Mouse (Mus musculus) layer of hippocampus, postnatal 14 days (tissue): Measurements from ENCODE around the gene Trappc3l. TPM values are rescaled to one million over a fixed set of nuclear protein-coding genes. Genes with fewer than 3 reads are reported as not detected.
"Not testable (repeated sequence)": the region's sequence is repeated elsewhere in the genome, so short reads cannot be mapped to it uniquely, and the experiment has no call there.

Experiments used
- DNase-seq, 2 experiments: peaks; one replicate each; pipeline ENCODE4 v3.0.0; 2021 to 2022; ENCODE audit warnings: low spot score in 2 of 2, mixed read lengths in 1 of 2
- long read RNA-seq, 2 experiments: library from polyadenylated mRNA; stranded (forward); transcript quantifications; one replicate each; pipeline ENCODE4 v2.0.0; 2021
- total RNA-seq, 2 experiments: library from RNA; stranded (reverse); gene quantifications; 2 replicates each; pipeline ENCODE4 v1.2.3; 2021

The Trappc3l gene
- total RNA-seq, result under 1 TPM in 1 of 2 experiments, not detected in 1; 0.33 TPM
- long read RNA-seq, experiment 1, result 0 reads
- long read RNA-seq, experiment 2, result 0 reads

GRCm38 (mm10) chr10:34037401-34037800 is at the start of gene Trappc3l:
Gene Trappc3l, plus strand, starts transcription at chr10:34037597.
- no peak for DNase-seq

- not testable (repeated sequence) for DNase-seq
These were observed 40.7 kb upstream of the Trappc3l start for GRCm38 (mm10) chr10:33996686-33997085.

- no peak for DNase-seq
These were observed 39.0 kb upstream of the Trappc3l start for GRCm38 (mm10) chr10:33998397-33998796.

GRCm38 (mm10) chr10:34012581-34012980 is 24.8 kb upstream of the Trappc3l start:
- no peak for DNase-seq

- DNase-seq, result no peak
These were observed 24.2 kb upstream of the Trappc3l start for GRCm38 (mm10) chr10:34013241-34013640.

GRCm38 (mm10) chr10:34018746-34019301 is 18.6 kb upstream of the Trappc3l start:
- no peak for DNase-seq

GRCm38 (mm10) chr10:34019302-34020075 is 17.9 kb upstream of the Trappc3l start, which contains the start of gene Rwdd1:
Gene Rwdd1, minus strand, starts transcription at chr10:34019624.
- DNase-seq, result peak; percentile 97 to 99

GRCm38 (mm10) chr10:34030322-34030721 is 7.1 kb upstream of the Trappc3l start:
- no peak for DNase-seq

GRCm38 (mm10) chr10:34033630-34034305 is 3.6 kb upstream of the Trappc3l start:
- DNase-seq, result peak; percentile 56 to 66

- DNase-seq, result peak in 1 of 2 experiments; percentile 51
These were observed 810 bp upstream of the Trappc3l start for GRCm38 (mm10) chr10:34036587-34036986.

- no peak for DNase-seq
These were observed 6.8 kb downstream of the Trappc3l start, which contains the start of gene Calhm4 for GRCm38 (mm10) chr10:34044210-34044609. Gene Calhm4, minus strand, starts transcription at chr10:34044310.

GRCm38 (mm10) chr10:34053987-34054386 is 16.6 kb downstream of the Trappc3l start:
- DNase-seq, result no peak

- DNase-seq, result no peak
These were observed 29.2 kb downstream of the Trappc3l start for GRCm38 (mm10) chr10:34066591-34066990.

GRCm38 (mm10) chr10:34069606-34070005 is 32.2 kb downstream of the Trappc3l start:
- DNase-seq, result no peak

- no peak for DNase-seq
These were observed 33.6 kb downstream of the Trappc3l start for GRCm38 (mm10) chr10:34070999-34071492.

- no peak for DNase-seq
These were observed 34.3 kb downstream of the Trappc3l start for GRCm38 (mm10) chr10:34071650-34072049.

- DNase-seq, result no peak
These were observed 37.3 kb downstream of the Trappc3l start for GRCm38 (mm10) chr10:34074522-34075200.

GRCm38 (mm10) chr10:34086514-34086913 is 49.1 kb downstream of the Trappc3l start:
- DNase-seq, result no peak

GRCm38 (mm10) chr10:34088515-34088914 is 51.1 kb downstream of the Trappc3l start:
- no peak for DNase-seq

GRCm38 (mm10) chr10:34089517-34089916 is 52.1 kb downstream of the Trappc3l start:
- DNase-seq, result no peak

- no peak for DNase-seq
These were observed 53.1 kb downstream of the Trappc3l start for GRCm38 (mm10) chr10:34090481-34090880.
